Mouse (Mus musculus) thymus, postnatal 4 days (tissue): ENCODE data around the gene Synpr.

Source experiments
- DNase-seq: peaks from one replicate; pipeline ENCODE4 v3.0.0; 2021

The Synpr gene

DNA sequence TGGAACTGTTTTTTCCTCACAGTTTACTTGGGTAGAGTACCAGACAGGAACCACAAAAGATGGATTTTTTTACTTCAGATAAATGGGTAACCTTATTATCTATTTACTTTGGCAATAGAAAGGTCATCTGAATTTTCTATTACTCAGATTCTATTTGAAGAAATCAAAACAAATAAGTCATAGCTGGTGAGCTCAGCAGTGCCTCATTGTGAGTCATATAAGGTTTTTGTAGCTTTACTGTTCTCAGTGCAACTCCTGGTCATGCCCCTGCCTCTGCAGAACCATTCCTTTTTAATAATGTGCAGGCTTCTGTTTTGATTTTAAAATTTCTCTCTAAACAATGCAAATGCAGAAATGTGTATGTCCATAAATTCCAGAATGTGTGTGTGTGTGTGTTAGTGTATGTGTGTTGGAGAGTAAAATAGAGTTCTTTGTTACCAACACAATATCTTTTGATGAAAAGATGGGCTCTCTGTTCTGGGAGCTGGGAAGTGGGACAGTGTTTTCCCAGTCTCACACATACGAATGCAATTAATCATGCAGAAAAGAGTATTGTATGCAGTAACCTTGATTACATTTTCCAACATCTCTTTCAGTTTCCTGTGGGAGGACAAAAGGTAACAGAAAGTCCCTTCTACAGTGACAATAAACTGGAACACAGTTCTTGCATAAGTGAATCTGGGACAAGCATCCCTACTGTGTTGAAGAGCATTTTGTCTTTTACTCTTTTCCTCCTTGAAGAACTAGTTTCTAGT is 269.2 kb downstream of the Synpr start:
- no peak for DNase-seq

DNA sequence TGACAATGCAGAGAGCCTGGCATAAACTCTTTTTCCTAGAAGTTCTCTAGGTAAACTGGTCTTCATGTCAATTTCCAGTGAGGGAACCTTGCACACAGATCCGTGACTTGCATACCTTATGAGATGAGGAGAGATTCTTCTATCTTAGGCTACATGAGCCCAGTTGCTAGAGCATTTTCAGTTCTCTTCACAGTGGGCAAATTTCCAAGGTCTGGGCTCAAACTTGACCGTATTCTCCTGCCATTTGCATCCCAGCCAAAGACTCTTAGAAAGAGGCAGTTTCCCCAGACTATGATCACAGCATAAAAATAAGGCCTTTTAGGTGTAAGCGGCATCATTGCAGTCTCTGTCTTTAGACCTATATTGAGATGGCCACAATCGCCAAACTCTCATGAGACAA is 270.1 kb downstream of the Synpr start:
- DNase-seq = no peak

DNA sequence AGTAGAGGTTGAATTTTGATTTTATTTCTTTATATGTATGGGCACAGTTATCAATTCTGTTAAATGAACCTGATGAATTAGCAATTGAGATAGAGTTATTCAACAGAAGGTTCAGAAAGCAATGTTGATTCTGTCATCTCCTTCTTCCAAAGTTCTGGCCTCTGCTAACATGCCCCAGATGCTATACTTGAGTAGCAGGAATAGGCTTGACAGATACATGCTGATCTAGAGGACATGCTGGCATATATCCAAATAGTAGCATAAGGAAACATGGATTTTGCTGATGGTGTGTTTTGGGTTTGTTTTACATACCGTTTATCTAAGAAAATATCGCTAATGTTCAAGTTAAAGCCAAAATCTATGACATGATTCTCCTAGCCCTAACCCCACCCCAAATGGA is 273.5 kb downstream of the Synpr start:
- DNase-seq = no peak

DNA sequence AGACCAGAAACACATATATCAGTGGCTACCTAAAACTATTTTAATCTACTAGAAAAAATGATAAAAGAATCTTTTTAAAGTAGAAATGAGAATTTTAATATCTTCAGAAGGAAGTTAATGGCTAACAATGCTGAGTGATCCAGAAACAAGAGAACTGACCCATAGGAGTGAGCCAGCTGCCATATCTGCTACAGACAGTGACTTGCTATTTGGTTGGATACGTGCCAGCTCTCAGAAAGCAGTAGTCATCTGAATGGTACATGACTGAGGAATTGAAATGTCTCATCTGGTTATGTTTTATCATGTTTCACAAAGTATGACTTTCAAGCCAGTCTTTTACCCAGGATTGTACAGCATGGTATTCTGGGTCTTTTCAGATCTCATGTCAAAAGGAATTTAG is 282.7 kb downstream of the Synpr start:
- no peak for DNase-seq

DNA sequence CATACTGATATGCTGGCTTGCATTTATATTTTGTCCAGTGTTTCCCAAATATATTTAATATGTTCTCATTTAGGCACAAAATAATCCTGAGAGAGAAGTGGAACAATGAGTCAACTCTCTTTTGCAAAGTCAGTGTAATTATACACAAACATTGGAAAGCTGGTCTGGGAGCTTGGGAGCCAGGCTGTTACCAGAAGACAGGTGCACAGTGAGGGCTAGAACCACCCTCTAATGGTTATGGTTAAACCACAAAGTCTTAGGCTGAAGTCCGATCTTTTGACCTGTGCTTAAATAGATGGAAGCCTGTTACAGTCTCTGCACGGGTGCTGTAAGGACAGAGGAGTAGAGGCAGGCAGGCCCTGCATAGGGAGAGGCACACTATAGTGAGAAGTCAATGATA is 283.4 kb downstream of the Synpr start:
- no peak for DNase-seq

DNA sequence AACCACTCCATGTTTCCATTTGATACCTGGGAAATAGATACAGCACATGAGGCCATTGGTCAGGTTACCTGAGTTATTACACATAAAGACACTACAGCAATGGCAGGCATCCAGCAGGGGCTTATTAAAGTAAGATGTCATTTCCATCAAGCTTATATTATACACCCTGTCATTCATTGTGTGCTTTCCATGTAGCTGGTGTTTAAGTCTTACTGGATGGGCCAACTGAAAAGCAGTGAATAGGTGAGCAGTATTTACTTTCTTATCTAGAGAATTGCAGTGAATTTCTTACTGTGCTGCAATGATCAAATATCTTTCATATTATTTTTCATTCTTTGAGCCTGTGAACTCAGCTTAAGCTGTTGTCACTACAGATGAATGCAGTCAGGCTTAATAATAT is 287.4 kb downstream of the Synpr start:
- DNase-seq = no peak

DNA sequence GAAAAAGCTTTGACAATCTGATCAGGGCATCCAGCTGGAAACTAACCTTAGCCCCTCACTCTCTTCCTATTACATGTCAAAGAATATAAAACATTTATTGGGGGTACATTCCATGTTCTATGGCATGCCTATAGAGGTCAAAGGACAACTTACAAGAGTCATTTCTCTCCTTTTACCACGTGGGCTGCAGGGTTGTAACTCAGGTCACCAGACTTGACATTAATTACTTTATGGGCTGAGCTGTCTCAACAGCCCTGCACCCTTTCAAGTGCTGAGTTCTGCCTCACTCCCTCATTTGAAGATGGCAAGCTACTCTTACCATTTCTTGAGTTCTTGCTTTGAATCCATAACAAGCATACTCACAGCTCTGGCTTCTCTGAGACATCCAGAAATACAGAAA is 287.9 kb downstream of the Synpr start:
- no peak for DNase-seq

DNA sequence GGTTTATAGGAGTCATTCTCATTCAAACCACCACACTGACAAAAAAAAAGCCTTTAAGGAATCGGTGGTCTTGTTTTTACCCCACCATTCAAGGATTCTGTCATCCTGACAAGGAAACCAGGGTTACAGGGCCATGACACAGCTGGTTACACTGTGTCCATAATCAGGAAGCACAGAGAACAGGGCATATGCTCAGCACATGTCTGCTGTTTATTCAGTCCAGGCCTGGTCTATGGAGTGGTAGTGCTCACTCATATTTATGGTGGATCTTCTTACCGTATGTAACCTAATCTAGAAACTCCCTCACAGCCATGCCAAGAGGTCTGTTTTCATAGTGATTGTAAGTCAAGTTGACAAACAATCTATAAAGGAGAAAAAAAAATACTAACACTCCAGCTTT is 293.5 kb downstream of the Synpr start:
- no peak for DNase-seq

DNA sequence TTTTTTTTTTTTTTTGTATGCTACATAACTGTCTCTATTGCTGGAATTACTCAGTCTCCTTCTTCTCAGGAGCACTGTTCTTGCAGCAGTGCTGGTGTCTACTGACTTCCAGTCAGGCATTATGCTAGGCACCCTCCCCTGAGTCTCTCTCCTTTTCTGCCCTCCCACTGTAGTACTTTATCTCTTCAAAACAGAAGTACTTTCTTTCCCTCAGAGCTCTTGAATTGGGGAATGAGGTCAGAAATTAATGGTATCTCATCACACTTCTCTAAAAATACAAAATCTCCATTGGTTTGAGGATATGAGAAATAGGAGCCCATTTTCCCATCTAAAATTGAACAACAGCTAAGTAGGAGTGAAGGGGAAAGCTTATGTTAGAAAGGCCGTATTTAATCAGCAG is 294.2 kb downstream of the Synpr start:
- DNase-seq = no peak

DNA sequence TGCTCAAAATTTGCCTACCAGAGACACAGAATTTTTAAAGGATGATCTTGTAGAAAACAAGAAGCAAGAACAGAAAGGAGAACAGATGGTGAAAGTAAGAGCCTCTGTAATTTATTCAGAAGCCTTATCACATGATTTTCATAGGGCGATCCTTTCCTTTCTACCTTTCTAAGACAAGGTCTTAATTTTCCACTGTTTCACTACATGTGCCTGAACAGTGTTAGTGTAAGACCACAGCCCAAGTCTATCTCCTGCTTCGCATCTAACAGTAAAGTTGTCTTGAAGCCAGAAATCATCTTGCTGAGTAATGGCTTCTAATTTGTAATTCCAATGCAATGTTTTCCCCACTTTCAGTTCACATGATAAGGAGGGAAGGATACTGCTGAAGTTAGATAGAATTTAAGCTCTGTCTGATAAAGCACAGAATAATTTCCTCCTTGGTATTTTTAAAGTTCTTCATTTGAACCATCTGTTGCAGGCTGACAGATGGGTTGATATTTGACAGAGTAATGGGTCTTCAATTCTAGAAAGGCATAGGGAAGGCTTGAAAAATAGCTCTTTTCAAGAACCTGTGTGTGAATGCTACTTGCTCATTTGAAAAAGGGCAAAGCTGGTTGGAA is 308.9 kb downstream of the Synpr start:
- DNase-seq = no peak

DNA sequence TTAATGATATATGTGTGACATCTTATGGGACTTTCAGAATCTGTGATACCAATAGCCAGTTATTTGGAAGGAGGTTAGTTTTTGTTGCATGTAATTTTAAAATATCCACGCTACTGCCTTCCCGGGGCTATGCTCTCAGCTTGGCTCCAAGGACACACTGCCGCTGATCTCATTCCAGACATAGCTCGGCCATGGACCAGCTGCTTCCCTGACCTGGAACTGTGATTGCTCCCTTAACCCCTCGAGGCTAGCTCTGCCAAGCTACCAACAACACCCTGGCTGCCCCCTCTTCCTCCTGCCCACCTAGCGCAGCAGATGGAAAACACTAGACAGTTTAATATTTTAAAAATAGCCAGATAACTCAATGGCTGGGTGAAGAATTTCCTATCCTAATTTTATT is 311.7 kb downstream of the Synpr start:
- no peak for DNase-seq

DNA sequence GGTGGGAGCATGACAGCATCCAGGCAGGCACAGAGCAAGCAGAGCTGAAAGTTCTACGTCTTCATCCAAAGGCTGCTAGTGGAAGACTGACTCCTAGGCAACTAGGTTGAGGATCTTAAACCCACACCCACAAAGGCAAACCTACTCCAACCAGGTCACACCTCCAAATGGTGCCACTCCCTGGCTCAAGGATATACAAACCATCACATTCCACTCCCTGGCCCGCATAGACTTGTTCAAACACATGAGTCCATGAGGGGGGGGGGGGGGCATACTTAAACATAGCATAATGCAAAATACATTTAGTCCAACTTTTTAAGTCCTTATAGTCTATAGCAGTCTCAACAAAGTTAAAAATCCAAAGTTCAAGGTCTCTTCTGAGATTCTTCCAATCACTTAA is 312.6 kb downstream of the Synpr start:
- no peak for DNase-seq

DNA sequence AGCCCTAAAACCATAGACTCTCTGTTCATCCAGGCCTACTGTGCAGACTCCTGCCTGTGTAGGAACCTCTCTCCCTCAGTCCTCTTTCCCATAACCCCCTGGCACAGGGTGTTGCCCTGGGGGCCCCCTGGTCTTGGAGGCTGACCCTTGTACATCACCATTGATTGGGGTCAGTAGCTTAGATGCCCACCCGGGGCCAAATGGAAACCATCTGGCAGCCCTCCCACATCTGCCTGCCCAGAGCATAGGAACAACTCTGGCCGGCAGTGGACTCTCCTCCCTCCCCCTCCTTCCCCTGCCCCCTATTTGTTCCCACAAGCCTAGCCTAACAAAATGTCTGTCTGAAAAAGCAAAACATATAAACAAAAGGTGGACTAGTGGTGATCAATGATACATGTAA is 336.0 kb downstream of the Synpr start:
- DNase-seq = no peak

DNA sequence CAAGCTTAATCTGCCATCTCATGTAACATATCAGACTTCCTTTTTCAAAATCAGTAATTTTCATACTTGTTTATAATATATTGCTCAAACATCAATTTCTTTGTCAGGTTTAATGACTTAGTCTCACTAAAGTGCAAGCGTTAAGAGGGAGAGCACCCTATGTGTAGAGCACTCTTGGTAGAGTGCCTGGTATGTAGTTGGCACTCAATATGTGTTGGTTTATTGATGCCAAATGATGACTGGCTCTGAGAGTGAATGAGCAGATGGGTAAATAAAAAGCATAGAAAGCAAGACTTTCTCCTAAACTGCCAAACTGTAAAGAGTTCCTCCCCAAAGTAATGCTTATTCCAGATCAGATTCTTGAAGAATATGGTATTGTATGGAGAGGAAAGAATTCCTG is 365.3 kb downstream of the Synpr start:
- no peak for DNase-seq

DNA sequence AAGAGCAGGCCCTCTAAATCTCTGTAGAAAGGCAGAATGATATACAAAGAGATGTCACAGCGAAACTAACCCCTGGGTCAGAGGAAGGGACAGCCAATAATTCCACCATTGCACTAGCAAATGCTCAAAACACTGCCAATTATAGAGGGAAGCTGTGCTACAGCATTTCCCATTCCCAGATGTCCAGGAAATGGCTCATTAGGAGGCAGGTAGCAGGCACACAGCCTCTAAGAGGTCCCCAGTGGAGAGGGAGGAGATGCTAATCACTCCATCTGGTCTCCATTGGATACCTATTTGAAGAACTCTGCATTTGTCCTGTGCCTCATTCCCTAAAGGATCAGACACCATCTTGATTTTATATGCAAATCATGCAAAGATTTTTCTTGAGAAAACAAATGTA is 366.5 kb downstream of the Synpr start:
- no peak for DNase-seq

DNA sequence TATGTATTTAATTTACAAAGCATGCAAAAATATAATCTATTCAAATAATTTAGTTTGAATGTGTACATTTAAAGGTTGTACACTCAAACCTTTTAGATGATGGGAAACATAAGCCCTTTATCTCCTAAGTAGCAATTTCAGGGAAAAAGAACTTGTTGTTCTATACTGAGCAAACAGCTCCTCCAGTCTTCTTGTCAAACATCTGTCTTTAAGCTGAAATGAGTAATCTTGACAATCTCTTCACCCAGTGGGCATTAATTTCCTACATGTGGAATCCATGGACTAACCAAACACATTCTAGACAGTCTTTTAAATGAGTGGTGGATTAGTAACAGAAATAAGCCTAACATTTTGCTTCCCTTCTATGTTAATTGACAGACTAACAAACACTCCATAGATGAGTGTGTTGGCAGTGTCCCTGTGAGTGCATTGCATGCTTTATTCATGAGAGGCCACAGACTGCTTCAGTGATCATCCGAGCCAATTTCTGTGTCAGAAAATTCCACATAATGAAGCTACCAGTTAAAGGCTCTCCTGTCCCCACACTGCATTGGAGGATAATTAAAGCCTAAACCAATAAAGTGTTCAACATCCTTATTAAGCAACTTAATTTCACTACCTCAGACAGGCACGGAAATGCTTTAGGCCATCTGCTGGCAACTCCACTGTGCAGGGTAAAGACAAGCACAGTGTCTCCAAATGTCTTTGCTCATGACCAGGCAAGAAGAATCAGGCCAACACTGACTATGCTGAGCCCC is 367.1 kb downstream of the Synpr start:
- no peak for DNase-seq
